Mouse (Mus musculus): ENCODE results near the gene Rb1. TPM values are rescaled to one million over a fixed set of nuclear protein-coding genes. Genes with fewer than 3 reads are reported as not detected.

The Rb1 gene
- total and polyA plus RNA-seq, 3 experiments: 6.3 to 13.2 TPM; not detected in 1

GRCm38 (mm10) chr14:73368221-73368620 is 42.6 kb upstream of the Rb1 start:
- Histone ChIP-seq H3K27me3 (ENCODE audit: control insufficient read depth in 1 of 2, insufficient read depth in 2 of 2, low read length in 2 of 2) (no peaks in the 10 kb centered on the region), H3K4me3 (ENCODE audit: control insufficient read depth in 1 of 2, insufficient read depth in 1 of 2, low read depth in 2 of 2, low read length in 2 of 2) (no peak overlapping the region), H3K9ac (ENCODE audit: control insufficient read depth, low read depth, low read length, poor library complexity, severe bottlenecking) (no peak overlapping the region), H3K27ac (ENCODE audit: control insufficient read depth, low read depth, low read length) (no peak overlapping the region), H3K9me3 (replicated peaks; ENCODE audit: insufficient read depth, low read length) (no peaks in the 10 kb centered on the region), H3K36me3 (ENCODE audit: control insufficient read depth in 1 of 2, insufficient read depth in 2 of 2, low read length in 2 of 2) (peaks cover 6 to 20% of the 10 kb centered on the region in 2 experiments), H3K79me2 (ENCODE audit: control insufficient read depth, insufficient read depth, low read length, poor library complexity) (0 out of 2 replicates have a peak, but pooled peaks cover 2% of the 10 kb centered on the region), H3K4me1 (ENCODE audit: control insufficient read depth in 1 of 2, insufficient read depth in 2 of 2, low read length in 2 of 2) (peaks cover 17 to 25% of the 10 kb centered on the region in 2 experiments)
- DNase-seq (ENCODE audit: low read depth, low spot score): no peak
- no peak for TF ChIP-seq SIN3A (IDR thresholded peaks at IDR 0.05; ENCODE audit: low read length)
- TF ChIP-seq MXI1 (IDR thresholded peaks at IDR 0.05; ENCODE audit: low read depth, low read length): no peak
- TF ChIP-seq USF1 (IDR thresholded peaks at IDR 0.05; ENCODE audit: low read depth, low read length): no peak
- no peak for TF ChIP-seq USF2 (IDR thresholded peaks at IDR 0.05; ENCODE audit: borderline replicate concordance in 1 of 2, insufficient read depth in 1 of 2, low read depth in 1 of 2, low read length in 2 of 2)
- no peak for TF ChIP-seq POLR2A (IDR thresholded peaks at IDR 0.05; ENCODE audit: control insufficient read depth in 1 of 2, insufficient read depth in 1 of 2, low read depth in 1 of 2, low read length in 2 of 2, poor library complexity in 1 of 2)
- TF ChIP-seq CHD1 (IDR thresholded peaks at IDR 0.05; ENCODE audit: low read depth, low read length): no peak
- TF ChIP-seq ETS1 (IDR thresholded peaks at IDR 0.05; ENCODE audit: low read depth, low read length): no peak
- TF ChIP-seq MYB (IDR thresholded peaks at IDR 0.05; ENCODE audit: low read depth, low read length): no peak
- TF ChIP-seq MEF2A (IDR thresholded peaks at IDR 0.05; ENCODE audit: extremely low read depth, insufficient replicate concordance, low read depth, low read length, poor library complexity, severe bottlenecking): no peak
- no peak for TF ChIP-seq TBP (IDR thresholded peaks at IDR 0.05; ENCODE audit: low read depth, low read length)
- no peak for TF ChIP-seq E2F4 (IDR thresholded peaks at IDR 0.05; ENCODE audit: borderline replicate concordance, low read depth, low read length)

DNA sequence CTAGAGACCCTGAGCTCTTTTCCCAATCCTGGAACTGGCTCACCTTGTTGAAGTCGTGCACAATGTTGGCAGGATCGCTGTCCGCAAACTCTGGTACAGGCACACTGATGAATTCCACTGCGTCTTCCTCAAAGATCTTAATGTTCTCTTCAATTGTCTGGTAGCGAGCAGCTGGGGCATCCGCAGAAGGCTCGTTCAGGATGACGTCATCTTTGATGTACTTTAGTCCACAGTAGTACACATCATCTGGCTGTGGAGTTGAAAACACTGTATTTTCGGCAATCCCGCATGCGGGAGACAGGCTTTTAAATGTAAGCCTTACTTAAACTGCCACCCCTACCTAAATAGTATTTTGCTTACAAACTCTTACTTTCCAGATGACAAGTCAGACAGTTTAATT is 40.7 kb upstream of the Rb1 start:
- Histone ChIP-seq H3K9ac (ENCODE audit: control insufficient read depth, low read depth, low read length, poor library complexity, severe bottlenecking) (no peak overlapping the region), H3K27ac (ENCODE audit: control insufficient read depth, low read depth, low read length) (no peak overlapping the region), H3K4me1 (ENCODE audit: control insufficient read depth in 1 of 2, insufficient read depth in 2 of 2, low read length in 2 of 2) (peaks cover 8 to 18% of the 10 kb centered on the region in 2 experiments), H3K36me3 (ENCODE audit: control insufficient read depth in 1 of 2, insufficient read depth in 2 of 2, low read length in 2 of 2) (peaks cover 12% of the 10 kb centered on the region in 2 experiments), H3K27me3 (ENCODE audit: control insufficient read depth in 1 of 2, insufficient read depth in 2 of 2, low read length in 2 of 2) (no peaks in the 10 kb centered on the region), H3K9me3 (replicated peaks; ENCODE audit: insufficient read depth, low read length) (no peaks in the 10 kb centered on the region), H3K79me2 (ENCODE audit: control insufficient read depth, insufficient read depth, low read length, poor library complexity) (0 out of 2 replicates have a peak, but pooled peaks cover 2% of the 10 kb centered on the region), H3K4me3 (ENCODE audit: control insufficient read depth in 1 of 2, insufficient read depth in 1 of 2, low read depth in 2 of 2, low read length in 2 of 2) (no peak overlapping the region)
- DNase-seq (ENCODE audit: low read depth, low spot score): no peak
- no peak for TF ChIP-seq RAD21 (IDR thresholded peaks at IDR 0.05; ENCODE audit: low read depth, low read length)
- no peak for TF ChIP-seq HCFC1 (IDR thresholded peaks at IDR 0.05; ENCODE audit: low read depth, low read length)
- no peak for TF ChIP-seq BHLHE40 (IDR thresholded peaks at IDR 0.05; ENCODE audit: borderline replicate concordance, low read depth, low read length)
- no peak for TF ChIP-seq GABPA (IDR thresholded peaks at IDR 0.05; ENCODE audit: low read depth, low read length)
- no peak for TF ChIP-seq KAT2A (conservative IDR thresholded peaks at IDR 0.05; ENCODE audit: low read depth, low read length)
- TF ChIP-seq UBTF (IDR thresholded peaks at IDR 0.05; ENCODE audit: borderline replicate concordance, insufficient read depth, low read depth, low read length): no peak
- no peak for TF ChIP-seq NELFE (IDR thresholded peaks at IDR 0.05; ENCODE audit: low read depth, low read length)
- no peak for TF ChIP-seq E2F4 (IDR thresholded peaks at IDR 0.05; ENCODE audit: borderline replicate concordance, low read depth, low read length)
- TF ChIP-seq MYB (IDR thresholded peaks at IDR 0.05; ENCODE audit: low read depth, low read length): no peak
- TF ChIP-seq CTCF (IDR thresholded peaks at IDR 0.05 in 2 of 3, conservative IDR thresholded peaks at IDR 0.05 in 1 of 3; ENCODE audit: control insufficient read depth in 1 of 3, insufficient read depth in 1 of 3, low read depth in 2 of 3, low read length in 3 of 3, poor library complexity in 1 of 3, severe bottlenecking in 1 of 3): no peak
- TF ChIP-seq TBP (IDR thresholded peaks at IDR 0.05; ENCODE audit: low read depth, low read length): no peak
- no peak for TF ChIP-seq MYC (IDR thresholded peaks at IDR 0.05; ENCODE audit: low read depth, low read length)
- TF ChIP-seq MAFK (IDR thresholded peaks at IDR 0.05; ENCODE audit: borderline replicate concordance, low read depth, low read length): no peak

Data from MEL (cell line).